Mouse (Mus musculus) forebrain, postnatal 0 days (tissue): ENCODE measurements around the gene Ddx5. TPM values are rescaled to one million over a fixed set of nuclear protein-coding genes. Genes with fewer than 3 reads are reported as not detected.
"Not testable (repeated sequence)": the region's sequence is repeated elsewhere in the genome, so short reads cannot be mapped to it uniquely, and the experiment has no call there.

Experiments
- ATAC-seq: fragments of 200-750 bp; cut with Nextera tagmentation; 2 replicates; pipeline ENCODE4 v1.8.0; 2017; ENCODE audit warnings: mild to moderate bottlenecking, moderate library complexity
- DNase-seq: peaks from one replicate; pipeline ENCODE4 v3.0.0-alpha.2; 2015
- H3K27ac ChIP-seq: fragments of 300-500 bp; sonication (generic); 2 replicates; pipeline ENCODE4 v1.5.1; 2014; ENCODE audit warnings: low read depth, mild to moderate bottlenecking, antibody characterized with exemption, low read length, moderate library complexity, mixed read lengths
- H3K27me3 ChIP-seq: fragments of 300-500 bp; sonication (generic); 2 replicates; pipeline ENCODE4 v1.6.1; 2014; ENCODE audit warnings: mild to moderate bottlenecking, low read length, mixed read lengths; ENCODE audit not compliant: insufficient read depth
- H3K36me3 ChIP-seq: fragments of 300-500 bp; sonication (generic); 2 replicates; pipeline ENCODE4 v1.6.1; 2014; ENCODE audit warnings: mild to moderate bottlenecking, moderate library complexity; ENCODE audit not compliant: insufficient read depth
- H3K4me1 ChIP-seq: fragments of 300-500 bp; sonication (generic); 2 replicates; pipeline ENCODE4 v1.6.1; 2014; ENCODE audit warnings: antibody characterized with exemption; ENCODE audit not compliant: insufficient read depth
- H3K4me2 ChIP-seq: fragments of 300-500 bp; sonication (generic); 2 replicates; pipeline ENCODE4 v1.6.1; 2014; ENCODE audit warnings: low read depth, mild to moderate bottlenecking, moderate library complexity
- H3K4me3 ChIP-seq: fragments of 300-500 bp; sonication (generic); 2 replicates; pipeline ENCODE4 v1.5.1; 2014; ENCODE audit warnings: low read depth, low read length, mixed read lengths
- H3K9ac ChIP-seq: fragments of 300-500 bp; sonication (generic); 2 replicates; pipeline ENCODE4 v1.6.1; 2014; ENCODE audit warnings: mild to moderate bottlenecking
- H3K9me3 ChIP-seq: fragments of 300-500 bp; sonication (generic); 2 replicates; pipeline ENCODE4 v1.6.1; 2016; ENCODE audit warnings: low read length
- CTCF ChIP-seq: sonication (generic); IDR thresholded peaks from 2 replicates; pipeline ENCODE4 v1.5.1; 2016; ENCODE audit warnings: antibody characterized with exemption, control low read depth, low read depth
- WGBS: fragments of 180-500 bp; shearing (Covaris S2); extraction: QIAGEN DNeasy Blood & Tissue Kit; methylation state at CpG from one replicate; pipeline ENCODE4 v1.1.7; 2014; 5-methylcytosine and 5-hydroxymethylcytosine counted together
- polyA plus RNA-seq: library from polyadenylated mRNA; unstranded; fragments of >200 nt; fragmentation: Nextera tagmentation; extraction: Ambion mirVana; gene quantifications from 2 replicates; pipeline ENCODE4 v1.2.1, GENCODE M21; 2015
- total RNA-seq: library from RNA; depleted of rRNA; stranded (reverse); fragments of >200 nt; gene quantifications from 2 replicates; pipeline ENCODE4 v1.2.3, GENCODE M21; 2014

The Ddx5 gene
- total and polyA plus RNA-seq, 2 experiments from 2014 or later, result 306 to 530 TPM

DNA sequence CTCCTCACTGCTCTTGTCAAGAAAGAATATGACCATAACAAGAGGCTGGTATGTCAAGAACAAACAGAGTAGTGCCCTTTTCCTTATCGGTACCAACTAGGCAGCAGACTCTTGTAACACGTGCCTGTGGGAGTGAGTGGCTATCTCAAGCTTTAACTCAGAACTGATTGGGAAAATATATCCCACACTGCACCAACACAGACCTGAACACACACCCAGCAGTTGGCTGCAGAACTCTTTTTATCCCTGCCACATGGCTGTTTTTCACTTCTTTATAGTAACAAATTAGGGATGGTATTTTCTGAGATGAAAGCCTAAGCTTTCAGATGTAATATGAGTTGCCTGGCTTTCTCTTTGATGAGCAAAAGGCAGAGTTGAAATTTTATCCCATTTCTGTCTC lies 26.8 kb upstream of the Ddx5 start:
- H3K9me3 ChIP-seq, result no peaks in the 10 kb centered on the region
- no peak for DNase-seq
- no peak for ATAC-seq
- H3K27ac ChIP-seq, result no peak overlapping the region
- H3K4me2 ChIP-seq, result no peak overlapping the region
- no peaks in the 10 kb centered on the region for H3K27me3 ChIP-seq
- H3K9ac ChIP-seq, result no peak overlapping the region
- TF ChIP-seq CTCF, result no peak
- WGBS, result 92% methylated on average over 2 of the region's 2 CpGs
- peaks cover 70% of the 10 kb centered on the region for H3K36me3 ChIP-seq
- H3K4me1 ChIP-seq, result no peaks in the 10 kb centered on the region; the same call in 1 of the 2 replicates
- no peak overlapping the region for H3K4me3 ChIP-seq

DNA sequence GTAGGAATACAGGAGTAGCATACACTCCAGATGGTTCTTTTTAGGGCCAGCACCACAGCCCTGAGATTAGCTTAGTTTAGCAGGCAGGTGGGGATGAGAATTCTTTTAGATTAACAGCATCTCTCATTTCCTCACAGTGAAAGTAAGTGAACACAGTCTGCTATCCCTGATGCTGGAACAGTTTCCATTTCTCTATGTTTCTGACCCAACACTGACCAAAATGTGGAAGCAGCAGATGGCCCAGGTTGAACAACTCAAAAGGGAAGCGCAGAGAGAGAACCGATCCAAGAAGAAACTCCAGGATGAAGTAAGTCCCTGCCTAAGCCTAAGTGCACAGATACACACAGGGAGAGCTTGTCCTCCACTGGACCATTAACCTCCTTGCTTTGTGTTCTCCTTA lies 26.3 kb upstream of the Ddx5 start:
- DNase-seq (no peak), ATAC-seq (no peak)
- Histone ChIP-seq H3K9ac (no peak overlapping the region), H3K4me3 (no peak overlapping the region), H3K4me1 (no peaks in the 10 kb centered on the region; the same call in 1 of the 2 replicates), H3K36me3 (peaks cover 68% of the 10 kb centered on the region), H3K9me3 (no peaks in the 10 kb centered on the region), H3K27me3 (no peaks in the 10 kb centered on the region), H3K4me2 (no peak overlapping the region), H3K27ac (no peak overlapping the region)
- TF ChIP-seq CTCF, result no peak
- 90% methylated on average over 2 of the region's 2 CpGs for WGBS

GRCm38 (mm10) chr11:106814601-106815320 lies 25.8 kb upstream of the Ddx5 start:
- Histone ChIP-seq H3K9ac (no peak overlapping the region), H3K4me2 (no peak overlapping the region), H3K4me1 (no peaks in the 10 kb centered on the region; the same call in 1 of the 2 replicates), H3K36me3 (peaks cover 67% of the 10 kb centered on the region), H3K27ac (no peak overlapping the region), H3K27me3 (no peaks in the 10 kb centered on the region), H3K9me3 (no peaks in the 10 kb centered on the region), H3K4me3 (no peak overlapping the region)
- WGBS, result 90% methylated on average over 14 of the region's 14 CpGs
- no peak for TF ChIP-seq CTCF
- ATAC-seq (no peak), DNase-seq (no peak)

- TF ChIP-seq CTCF, result no peak
- 91% methylated on average over 7 of the region's 7 CpGs for whole genome bisulfite sequencing
- peaks cover 62% of the 10 kb centered on the region for H3K36me3 ChIP-seq
These were observed 23.6 kb upstream of the Ddx5 start for GRCm38 (mm10) chr11:106812410-106813136.

DNA sequence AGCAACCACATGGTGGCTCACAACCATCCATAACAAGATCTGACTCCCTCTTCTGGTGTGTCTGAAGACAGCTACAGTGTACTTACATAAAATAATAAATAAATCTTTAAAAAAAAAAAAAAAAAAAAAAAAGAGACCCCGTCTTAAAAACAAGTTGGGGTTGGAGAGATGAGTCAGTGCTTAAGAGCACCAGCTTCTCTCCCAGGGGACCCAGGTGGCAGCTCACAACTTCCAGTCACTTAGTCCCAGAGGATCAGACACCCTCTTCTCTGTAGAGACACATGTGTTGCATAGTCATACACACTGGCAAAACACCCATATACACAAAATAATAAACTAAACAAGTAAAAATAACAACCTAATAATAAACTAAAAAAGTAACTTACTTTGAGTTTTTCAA lies 18.5 kb upstream of the Ddx5 start:
- not testable (repeated sequence) for ATAC-seq, DNase-seq, H3K9ac ChIP-seq, H3K4me1 ChIP-seq, H3K4me2 ChIP-seq, H3K9me3 ChIP-seq, H3K27ac ChIP-seq, H3K27me3 ChIP-seq, H3K4me3 ChIP-seq
- H3K36me3 ChIP-seq, result peaks cover 38% of the 10 kb centered on the region
- 82% methylated on average over 1 of the region's 1 CpGs for WGBS

More at GRCm38 (mm10) chr11:106812410-106813136, 23.6 kb upstream of the Ddx5 start:
- Histone ChIP-seq H3K27ac (no peak overlapping the region), H3K4me3 (no peak overlapping the region), H3K4me1 (no peaks in the 10 kb centered on the region), H3K4me2 (no peak overlapping the region), H3K9ac (no peak overlapping the region), H3K27me3 (no peaks in the 10 kb centered on the region), H3K9me3 (no peaks in the 10 kb centered on the region)
- ATAC-seq (no peak), DNase-seq (no peak)

GRCm38 (mm10) chr11:106802069-106802627 lies 13.2 kb upstream of the Ddx5 start:
- Histone ChIP-seq H3K4me2 (no peak overlapping the region), H3K4me3 (no peak overlapping the region), H3K27me3 (no peaks in the 10 kb centered on the region), H3K36me3 (peaks cover 60% of the 10 kb centered on the region), H3K27ac (no peak overlapping the region), H3K4me1 (no peaks in the 10 kb centered on the region), H3K9me3 (no peaks in the 10 kb centered on the region), H3K9ac (no peak overlapping the region)
- ATAC-seq (peak; percentile 47; the same call in 1 of the 2 replicates), DNase-seq (no peak)
- no peak for TF ChIP-seq CTCF
- 67% methylated on average over 10 of the region's 10 CpGs for WGBS

GRCm38 (mm10) chr11:106795679-106796078 lies 6.7 kb upstream of the Ddx5 start:
- no peaks in the 10 kb centered on the region for H3K9me3 ChIP-seq
- H3K27ac ChIP-seq, result no peak overlapping the region
- no peak for TF ChIP-seq CTCF
- H3K4me1 ChIP-seq, result no peaks in the 10 kb centered on the region
- no peak overlapping the region for H3K4me3 ChIP-seq
- no peak overlapping the region for H3K4me2 ChIP-seq
- peaks cover 56% of the 10 kb centered on the region for H3K36me3 ChIP-seq
- WGBS, result 80% methylated on average over 9 of the region's 9 CpGs
- ATAC-seq (no peak), DNase-seq (no peak)
- H3K27me3 ChIP-seq, result no peaks in the 10 kb centered on the region
- H3K9ac ChIP-seq, result no peak overlapping the region
